Mouse (Mus musculus): ENCODE measurements around the gene As3mt. TPM values are rescaled to one million over a fixed set of nuclear protein-coding genes. Genes with fewer than 3 reads are reported as not detected.
A peak's percentile ranks its signal among the peaks of the same experiment; 100 is the strongest.

The As3mt gene
- polyA plus RNA-seq, 1 experiment from 2014 or later = 17.1 TPM

DNA sequence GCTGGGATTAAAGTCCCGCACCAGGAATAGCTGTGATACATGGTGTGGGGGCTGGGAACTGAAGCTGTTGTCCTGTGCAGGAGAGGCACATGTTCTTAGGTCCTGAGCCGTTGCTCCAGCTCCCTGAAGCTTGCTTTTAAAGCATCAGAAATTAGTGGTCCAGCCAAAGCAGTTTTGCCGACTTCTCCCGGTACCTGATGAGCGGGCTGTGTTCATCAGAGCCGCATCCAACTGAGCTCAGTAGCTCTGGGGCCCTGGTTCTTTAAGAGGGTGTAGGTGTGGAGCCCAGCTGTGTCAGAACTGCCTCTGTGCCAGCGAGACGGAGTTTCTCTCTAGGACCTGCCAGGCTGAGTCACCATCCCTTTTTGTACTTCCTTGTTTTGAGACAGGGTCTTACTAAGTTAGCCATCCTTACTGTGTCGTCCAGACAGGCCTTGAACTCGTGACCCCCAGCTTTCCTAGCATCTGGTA lies 8.2 kb upstream of the As3mt start:
- 0 out of 2 replicates have a peak, but pooled peaks cover 5% of the 10 kb centered on the region for H3K36me3 ChIP-seq (replicated peaks)
- H3K4me1 ChIP-seq (replicated peaks) = no peaks in the 10 kb centered on the region; the same call in 1 of the 2 replicates
- H3K27ac ChIP-seq (replicated peaks) = no peak overlapping the region
- WGBS (ENCODE audit: insufficient replicate concordance) = 44% methylated on average over 10 of the region's 10 CpGs
- H3K27me3 ChIP-seq = peaks cover 8% of the 10 kb centered on the region; the same call in 1 of the 2 replicates
- H3K9ac ChIP-seq = no peak overlapping the region
- H3K4me2 ChIP-seq = no peak overlapping the region
- H3K4me3 ChIP-seq (replicated peaks) = no peak overlapping the region
- H3K9me3 ChIP-seq (replicated peaks) = no peaks in the 10 kb centered on the region
- ATAC-seq (ENCODE audit: insufficient read depth) = no peak

DNA sequence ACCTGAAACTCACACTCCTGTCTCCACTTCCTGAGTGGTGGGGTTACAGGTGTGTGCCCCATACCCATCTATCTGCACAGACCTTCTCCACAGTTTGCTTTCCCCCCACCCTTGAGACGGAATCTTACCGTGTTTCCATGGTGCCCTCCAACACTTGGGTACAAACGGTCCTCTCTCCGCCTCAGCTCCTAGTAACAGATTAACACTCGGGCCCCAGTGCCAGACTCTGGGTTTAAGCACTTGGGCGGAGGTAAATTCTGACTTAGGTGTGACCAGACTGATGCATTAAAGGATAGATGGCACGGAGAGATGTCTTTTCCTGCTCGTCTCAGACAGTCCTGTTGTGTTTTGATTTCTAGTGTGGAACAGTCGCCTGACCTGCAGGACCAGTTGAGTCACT lies 6.1 kb upstream of the As3mt start:
- H3K9ac ChIP-seq = no peak overlapping the region
- ATAC-seq (ENCODE audit: insufficient read depth) = no peak
- no peak overlapping the region for H3K27ac ChIP-seq (replicated peaks)
- H3K4me3 ChIP-seq (replicated peaks) = no peak overlapping the region
- H3K27me3 ChIP-seq = peaks cover 13% of the 10 kb centered on the region
- 71% methylated on average over 9 of the region's 9 CpGs for WGBS (ENCODE audit: insufficient replicate concordance)
- no peaks in the 10 kb centered on the region for H3K9me3 ChIP-seq (replicated peaks)
- no peak overlapping the region for H3K4me2 ChIP-seq
- peaks cover 5% of the 10 kb centered on the region; the same call in 1 of the 2 replicates for H3K4me1 ChIP-seq (replicated peaks)
- no peaks in the 10 kb centered on the region for H3K36me3 ChIP-seq (replicated peaks)

DNA sequence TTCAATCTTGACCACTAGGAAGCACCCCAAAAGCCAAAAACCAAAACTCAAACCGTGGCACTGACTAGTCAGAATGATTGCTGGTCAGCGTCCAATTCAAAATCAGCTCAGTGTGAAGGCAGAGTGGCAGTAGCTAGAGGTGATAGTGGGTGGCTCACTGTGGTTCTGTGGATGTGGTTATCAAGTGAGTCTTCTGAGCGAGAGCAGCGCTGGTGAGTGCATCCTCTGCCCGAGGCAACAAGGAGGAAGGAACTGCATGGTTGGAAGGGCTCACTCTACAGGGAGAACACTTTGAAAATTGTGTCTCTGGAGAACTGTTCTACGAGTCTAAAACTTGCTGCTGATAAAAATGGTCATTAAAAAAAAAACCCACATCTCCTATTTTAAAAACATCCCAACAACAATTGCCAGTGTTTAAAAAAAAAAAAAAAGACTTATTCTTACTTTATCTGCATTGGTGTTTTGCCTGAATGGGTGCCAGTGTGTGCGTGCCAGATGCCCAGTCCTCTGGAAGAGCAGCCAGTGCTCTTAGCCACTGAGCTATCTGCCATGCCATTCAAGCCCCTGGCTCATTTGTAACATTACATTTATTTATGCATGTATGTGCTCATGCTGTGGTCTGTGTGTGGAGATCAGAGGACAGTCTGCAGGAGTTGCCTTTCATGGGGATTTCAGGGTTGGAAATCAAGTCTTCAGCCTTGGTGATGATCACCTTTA lies 1.3 kb upstream of the As3mt start:
- H3K27ac ChIP-seq (replicated peaks) = no peak overlapping the region; the same call in 1 of the 2 replicates
- no peaks in the 10 kb centered on the region for H3K9me3 ChIP-seq (replicated peaks)
- WGBS (ENCODE audit: insufficient replicate concordance) = 18% methylated on average over 7 of the region's 7 CpGs
- H3K4me2 ChIP-seq = no peak overlapping the region
- H3K9ac ChIP-seq = no peak overlapping the region
- peaks cover 13% of the 10 kb centered on the region for H3K27me3 ChIP-seq
- H3K4me3 ChIP-seq (replicated peaks) = no peak overlapping the region
- no peak for ATAC-seq (ENCODE audit: insufficient read depth)
- no peaks in the 10 kb centered on the region for H3K36me3 ChIP-seq (replicated peaks)
- peaks cover 25% of the 10 kb centered on the region for H3K4me1 ChIP-seq (replicated peaks)

DNA sequence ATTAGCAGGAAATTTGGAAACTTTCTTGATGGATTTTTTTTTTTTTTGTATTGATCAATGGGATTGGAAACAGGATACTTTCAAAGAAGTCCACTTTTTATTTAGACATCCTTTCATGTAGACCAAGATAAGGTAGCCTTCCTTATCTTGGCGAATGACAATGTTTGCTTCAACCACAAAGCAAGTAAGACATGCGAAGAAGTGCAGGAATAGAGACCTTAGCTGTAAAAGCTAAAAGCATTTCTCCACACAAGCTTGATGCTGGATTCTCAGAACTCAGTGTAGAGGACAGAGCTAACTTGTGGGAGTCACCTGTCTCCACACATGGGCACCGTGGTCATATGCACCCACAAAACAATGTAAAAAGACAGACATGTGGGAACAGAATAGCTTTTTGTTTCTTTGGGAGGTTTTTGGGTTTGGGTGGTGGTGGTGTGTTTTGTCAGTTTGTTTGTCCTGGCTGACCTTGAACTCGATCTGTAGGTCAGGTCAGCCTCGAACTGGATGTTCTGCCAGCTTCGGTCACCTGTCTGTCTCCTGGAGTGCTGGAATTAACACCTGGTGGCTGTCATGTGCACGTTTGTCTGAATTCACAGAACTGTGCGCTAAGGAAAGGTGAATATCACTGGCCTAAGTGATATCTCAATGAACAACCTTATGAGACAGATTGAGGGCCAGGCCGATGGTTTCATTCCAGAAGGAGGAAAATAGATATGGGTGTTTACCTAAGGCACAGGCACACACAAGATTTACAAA lies 540 bp upstream of the As3mt start:
- no peak for ATAC-seq (ENCODE audit: insufficient read depth)
- H3K27ac ChIP-seq (replicated peaks) = no peak overlapping the region
- H3K4me3 ChIP-seq (replicated peaks) = peak overlapping the region; percentile 63
- H3K9me3 ChIP-seq (replicated peaks) = no peaks in the 10 kb centered on the region
- H3K27me3 ChIP-seq = peaks cover 13% of the 10 kb centered on the region
- no peaks in the 10 kb centered on the region for H3K36me3 ChIP-seq (replicated peaks)
- H3K9ac ChIP-seq = peak overlapping the region; percentile 52; the same call in 1 of the 2 replicates
- H3K4me2 ChIP-seq = peak overlapping the region; percentile 79
- 38% methylated on average over 9 of the region's 9 CpGs for WGBS (ENCODE audit: insufficient replicate concordance)
- peaks cover 25% of the 10 kb centered on the region for H3K4me1 ChIP-seq (replicated peaks)

DNA sequence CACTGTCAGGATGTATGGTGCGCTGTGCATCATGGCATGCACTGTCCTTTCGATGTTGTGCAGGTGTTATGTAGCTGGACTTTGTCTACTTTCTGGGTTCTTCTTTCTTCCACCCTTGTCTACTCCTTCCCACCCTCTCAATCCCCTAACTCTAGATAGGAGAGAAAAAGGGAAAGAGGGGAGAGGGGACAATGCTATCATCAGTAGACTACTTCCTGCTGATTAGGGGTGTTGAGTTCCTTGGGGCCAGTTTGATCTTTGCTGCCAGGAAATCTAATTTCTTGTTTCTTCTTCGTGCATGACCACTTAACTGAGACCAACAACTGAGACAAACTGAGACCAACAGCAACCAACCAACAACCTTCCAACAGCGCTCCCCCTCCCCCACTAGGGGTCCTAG lies 3.4 kb downstream of the As3mt start:
- no peak for ATAC-seq (ENCODE audit: insufficient read depth)
- Histone ChIP-seq H3K27ac (replicated peaks) (no peak overlapping the region), H3K36me3 (replicated peaks) (no peaks in the 10 kb centered on the region), H3K9me3 (replicated peaks) (no peaks in the 10 kb centered on the region), H3K4me1 (replicated peaks) (peaks cover 30% of the 10 kb centered on the region), H3K4me2 (no peak overlapping the region), H3K9ac (no peak overlapping the region), H3K27me3 (no peaks in the 10 kb centered on the region), H3K4me3 (replicated peaks) (no peak overlapping the region)
- 68% methylated on average over 4 of the region's 4 CpGs for WGBS (ENCODE audit: insufficient replicate concordance)

DNA sequence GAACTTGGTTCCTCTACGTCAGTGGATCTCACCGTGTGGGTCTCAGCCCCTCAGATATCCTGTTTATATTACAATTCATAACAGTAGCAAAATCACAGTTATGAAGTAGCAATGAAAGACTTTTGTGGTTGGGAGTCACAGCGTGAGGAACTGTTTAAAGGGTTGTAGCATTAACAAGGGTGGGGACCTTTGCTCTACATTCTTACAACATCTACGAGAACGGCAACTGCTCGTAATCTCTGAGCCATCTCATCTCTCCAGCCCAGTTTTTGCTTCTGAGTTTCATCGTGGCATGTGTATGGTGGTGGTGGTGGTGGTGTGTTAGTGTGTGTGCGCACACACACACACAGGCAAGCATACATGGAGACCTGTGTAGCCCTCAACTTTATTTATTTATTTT lies 7.0 kb downstream of the As3mt start:
- H3K9ac ChIP-seq = no peak overlapping the region
- no peak overlapping the region for H3K27ac ChIP-seq (replicated peaks)
- H3K9me3 ChIP-seq (replicated peaks) = no peaks in the 10 kb centered on the region
- no peak overlapping the region for H3K4me3 ChIP-seq (replicated peaks)
- ATAC-seq (ENCODE audit: insufficient read depth) = no peak
- WGBS (ENCODE audit: insufficient replicate concordance) = 58% methylated on average over 8 of the region's 8 CpGs
- peaks cover 5% of the 10 kb centered on the region for H3K36me3 ChIP-seq (replicated peaks)
- H3K27me3 ChIP-seq = no peaks in the 10 kb centered on the region
- H3K4me1 ChIP-seq (replicated peaks) = peaks cover 5% of the 10 kb centered on the region; the same call in 1 of the 2 replicates
- H3K4me2 ChIP-seq = no peak overlapping the region

DNA sequence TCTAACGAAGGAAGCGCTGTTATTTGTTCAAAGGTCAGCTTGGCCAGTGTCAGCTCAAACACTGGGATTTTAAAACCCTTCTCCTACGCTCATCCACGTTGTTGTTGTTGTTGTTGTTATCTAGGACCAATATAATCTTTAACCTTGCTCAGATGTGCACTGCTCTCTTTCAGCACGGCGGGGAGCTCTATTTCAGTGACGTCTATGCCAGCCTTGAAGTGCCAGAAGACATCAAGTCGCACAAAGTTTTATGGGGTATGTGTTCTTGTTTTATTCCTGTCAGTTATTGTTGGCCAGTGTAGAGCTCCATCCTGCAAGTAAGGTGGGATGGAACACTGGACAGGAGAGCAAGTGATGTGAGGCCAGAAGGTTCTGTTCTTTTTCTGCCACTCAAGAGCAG lies 7.8 kb downstream of the As3mt start:
- peaks cover 5% of the 10 kb centered on the region for H3K36me3 ChIP-seq (replicated peaks)
- H3K9me3 ChIP-seq (replicated peaks) = no peaks in the 10 kb centered on the region

DNA sequence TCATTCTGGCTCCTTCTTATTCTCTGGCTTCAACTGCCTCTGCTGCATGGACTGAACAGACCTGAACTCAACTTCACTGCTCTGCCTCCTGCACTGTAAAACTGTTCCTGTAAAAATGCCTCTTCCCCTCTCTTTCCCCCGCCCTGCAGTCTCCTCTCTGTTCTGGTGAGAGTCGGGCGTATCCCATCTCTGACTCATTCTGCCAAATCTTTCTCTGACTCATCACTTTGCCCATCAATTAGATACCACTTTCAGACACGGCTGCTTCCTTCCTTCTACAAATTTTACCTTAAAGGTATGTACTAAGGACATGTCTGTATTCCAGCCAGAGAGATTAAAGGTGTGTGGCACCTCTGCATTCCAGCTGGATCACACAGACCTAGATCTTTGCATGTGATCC lies 10.9 kb downstream of the As3mt start:
- Histone ChIP-seq H3K9me3 (replicated peaks) (no peaks in the 10 kb centered on the region), H3K9ac (no peak overlapping the region), H3K36me3 (replicated peaks) (peaks cover 5% of the 10 kb centered on the region), H3K27ac (replicated peaks) (no peak overlapping the region), H3K4me1 (replicated peaks) (peaks cover 5% of the 10 kb centered on the region; the same call in 1 of the 2 replicates), H3K4me2 (no peak overlapping the region), H3K27me3 (no peaks in the 10 kb centered on the region), H3K4me3 (replicated peaks) (no peak overlapping the region)
- ATAC-seq (ENCODE audit: insufficient read depth) = no peak
- WGBS (ENCODE audit: insufficient replicate concordance) = 57% methylated on average over 4 of the region's 4 CpGs

More for the DNA sequence above, 7.8 kb downstream of the As3mt start:
- WGBS (ENCODE audit: insufficient replicate concordance) = 69% methylated on average over 8 of the region's 8 CpGs
- no peak overlapping the region for H3K27ac ChIP-seq (replicated peaks)
- no peak for ATAC-seq (ENCODE audit: insufficient read depth)
- no peak overlapping the region for H3K4me2 ChIP-seq
- H3K27me3 ChIP-seq = no peaks in the 10 kb centered on the region
- no peak overlapping the region for H3K9ac ChIP-seq
- peaks cover 5% of the 10 kb centered on the region; the same call in 1 of the 2 replicates for H3K4me1 ChIP-seq (replicated peaks)
- H3K4me3 ChIP-seq (replicated peaks) = no peak overlapping the region

DNA sequence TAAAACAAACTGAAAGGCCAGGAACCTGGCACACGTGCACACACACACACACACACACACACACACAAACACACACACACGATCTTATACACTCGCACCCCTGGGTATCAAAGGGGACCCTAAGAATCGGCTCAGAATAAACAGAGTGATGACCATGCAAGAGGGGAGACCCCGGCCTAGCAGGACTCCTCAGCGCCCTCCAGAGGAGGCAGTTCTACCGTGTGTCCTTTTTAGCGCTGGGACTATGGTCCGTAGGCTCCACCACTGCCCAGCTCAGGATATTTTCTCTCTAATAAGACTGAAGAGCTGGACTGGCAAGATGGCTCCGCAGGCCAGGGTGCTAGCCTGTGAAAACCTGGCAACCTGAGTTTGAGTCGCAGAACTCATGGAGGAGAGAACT lies 17.2 kb downstream of the As3mt start:
- WGBS (ENCODE audit: insufficient replicate concordance) = 75% methylated on average over 11 of the region's 11 CpGs
- Histone ChIP-seq H3K27me3 (no peaks in the 10 kb centered on the region), H3K9ac (no peak overlapping the region), H3K36me3 (replicated peaks) (peaks cover 7% of the 10 kb centered on the region), H3K27ac (replicated peaks) (no peak overlapping the region), H3K4me3 (replicated peaks) (no peak overlapping the region), H3K9me3 (replicated peaks) (no peaks in the 10 kb centered on the region), H3K4me1 (replicated peaks) (peaks cover 19% of the 10 kb centered on the region), H3K4me2 (no peak overlapping the region)
- no peak for ATAC-seq (ENCODE audit: insufficient read depth)

DNA sequence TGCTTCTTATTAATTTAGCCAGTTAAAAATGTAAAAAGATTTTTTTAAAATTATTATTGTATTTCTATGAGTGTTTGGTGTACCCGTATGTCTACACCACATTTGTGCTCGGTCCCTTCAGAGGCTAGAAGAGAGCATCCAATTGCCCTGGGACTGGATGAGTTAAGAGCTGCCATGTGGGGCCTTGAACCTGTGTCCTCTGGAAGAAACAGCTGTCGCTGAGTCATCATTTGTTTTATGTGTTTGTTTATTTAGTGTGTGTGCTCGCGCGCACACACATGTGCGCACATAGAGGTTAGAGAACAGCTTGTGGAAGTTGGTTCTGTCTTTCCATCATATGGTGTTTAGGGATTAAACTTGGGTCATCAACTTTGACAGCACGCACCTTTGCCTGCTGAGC lies 18.9 kb downstream of the As3mt start:
- Histone ChIP-seq H3K27ac (replicated peaks) (no peak overlapping the region), H3K9ac (no peak overlapping the region), H3K4me1 (replicated peaks) (peaks cover 19% of the 10 kb centered on the region), H3K27me3 (no peaks in the 10 kb centered on the region), H3K36me3 (replicated peaks) (peaks cover 7% of the 10 kb centered on the region), H3K4me2 (no peak overlapping the region), H3K9me3 (replicated peaks) (no peaks in the 10 kb centered on the region), H3K4me3 (replicated peaks) (no peak overlapping the region)
- no peak for ATAC-seq (ENCODE audit: insufficient read depth)
- 91% methylated on average over 8 of the region's 8 CpGs for WGBS (ENCODE audit: insufficient replicate concordance)

DNA sequence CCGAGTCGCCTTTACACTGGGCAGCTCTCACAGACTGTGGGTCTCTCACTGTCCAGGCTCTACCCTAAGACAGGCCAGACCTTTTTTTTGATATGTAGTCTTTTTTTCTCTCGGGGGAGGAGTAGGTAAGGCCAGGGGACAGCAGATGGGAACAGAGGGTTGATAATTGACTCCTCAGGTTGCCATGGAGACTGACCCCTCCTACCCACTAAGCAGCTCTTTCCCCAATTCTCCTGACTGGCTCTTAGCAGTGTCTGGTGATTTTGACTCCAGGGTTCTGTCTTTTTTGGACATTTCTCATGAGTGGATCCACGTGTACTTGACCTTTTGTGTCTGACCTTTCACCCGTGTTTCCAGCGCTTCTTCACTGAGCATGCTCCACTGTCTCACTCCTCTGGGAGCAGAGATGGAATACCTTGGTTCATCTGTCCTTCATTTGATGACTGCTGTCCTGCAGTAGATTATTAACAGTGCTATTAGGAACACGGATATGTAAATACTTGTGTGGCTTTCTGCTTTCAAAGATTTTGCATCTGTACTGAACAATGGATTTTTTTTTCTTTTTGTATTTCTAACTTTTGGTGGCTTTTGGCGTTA lies 20.0 kb downstream of the As3mt start:
- no peaks in the 10 kb centered on the region for H3K9me3 ChIP-seq (replicated peaks)
- 52% methylated on average over 8 of the region's 8 CpGs for WGBS (ENCODE audit: insufficient replicate concordance)
- no peak overlapping the region for H3K9ac ChIP-seq
- H3K27me3 ChIP-seq = no peaks in the 10 kb centered on the region
- H3K4me1 ChIP-seq (replicated peaks) = peaks cover 19% of the 10 kb centered on the region
- peak overlapping the region; percentile 29; the same call in 1 of the 2 replicates for H3K27ac ChIP-seq (replicated peaks)
- ATAC-seq (ENCODE audit: insufficient read depth) = peak; percentile 67
- H3K4me3 ChIP-seq (replicated peaks) = no peak overlapping the region
- H3K36me3 ChIP-seq (replicated peaks) = peaks cover 7% of the 10 kb centered on the region; the same call in 1 of the 2 replicates
- H3K4me2 ChIP-seq = peak overlapping the region; percentile 49; the same call in 1 of the 2 replicates

Measured in liver, embryonic 15.5 days (tissue).